ENCODE assay signal across 29 mouse cellular contexts in the genomic region with DNA sequence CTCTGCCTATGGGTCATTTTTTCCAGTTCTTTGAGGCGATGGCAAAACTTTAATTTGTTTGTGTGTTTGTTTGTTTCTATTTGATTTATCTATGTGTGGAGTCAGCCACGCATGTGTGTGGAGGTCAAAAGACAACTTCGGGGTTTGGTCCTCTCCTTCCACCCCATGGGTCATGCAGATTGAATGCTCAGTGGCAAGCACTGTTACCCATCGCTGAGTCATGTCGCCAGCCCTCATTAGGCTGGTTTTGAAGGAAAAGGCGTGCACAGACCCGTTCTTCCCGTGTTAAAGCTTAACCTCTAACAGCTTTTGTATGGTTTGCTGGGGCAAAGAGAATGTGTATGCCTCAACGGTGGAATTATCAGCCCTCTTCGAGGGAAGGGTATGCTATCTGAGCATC.
DNase-seq lines count a peak whose midpoint lies in the region; ATAC-seq and TF ChIP-seq lines count a peak whose summit lies in the region.
"Had no signal": no experiment of that assay in that cellular context is flagged by ENCODE, and none has a peak within 500 bp of the region (broad histone marks: within the 10 kb centered on the region; RNA-seq: fewer than 3 reads in every experiment).

No protein-coding gene starts in this region.

- H3K4me3 ChIP-seq in forebrain, embryonic 12.5 days (replicated peaks), result no peak overlapping the region
- no peak overlapping the region for H3K4me3 ChIP-seq in forebrain, postnatal 0 days (ENCODE audit: low read depth, low read length)
- no peak overlapping the region for H3K4me3 ChIP-seq in midbrain, embryonic 13.5 days (replicated peaks)
- no peak overlapping the region for H3K4me3 ChIP-seq in midbrain, embryonic 14.5 days (replicated peaks; ENCODE audit: low read depth, low read length)
- no peak overlapping the region for H3K4me3 ChIP-seq in forebrain, embryonic 16.5 days (replicated peaks; ENCODE audit: low read length)
- H3K4me3 ChIP-seq: embryonic facial prominence, embryonic 12.5 days; heart, embryonic 10.5 days; heart, embryonic 15.5 days; hindbrain, embryonic 15.5 days; kidney, embryonic 15.5 days; left cerebral cortex, adult 2 months; limb, embryonic 12.5 days; liver, embryonic 15.5 days; midbrain, embryonic 10.5 days; stomach, embryonic 15.5 days had no signal

- no peak for DNase-seq in forebrain, postnatal 0 days
- DNase-seq in midbrain, embryonic 14.5 days, result no peak
- no peak for DNase-seq in Patski (ENCODE audit: low read depth, low spot score)
- no peak for DNase-seq in gastrocnemius, postnatal 14 days
- DNase-seq: adrenal gland, postnatal 14 days; cerebellum, adult 11-12 months; cerebellum, adult 9-11 months; embryo, embryonic 11 days; gastrocnemius, postnatal 10 days; heart, postnatal 36 days; kidney, adult 18-20 months; kidney, postnatal 25 days; lung, embryonic 14.5 days; right cerebral cortex, postnatal 4 days; thymus, postnatal 25 days had no signal

- H3K36me3 ChIP-seq in forebrain, embryonic 12.5 days (replicated peaks), result no peaks in the 10 kb centered on the region
- H3K36me3 ChIP-seq in forebrain, postnatal 0 days (ENCODE audit: insufficient read depth), result no peaks in the 10 kb centered on the region
- no peaks in the 10 kb centered on the region for H3K36me3 ChIP-seq in midbrain, embryonic 13.5 days
- no peaks in the 10 kb centered on the region for H3K36me3 ChIP-seq in midbrain, embryonic 14.5 days (ENCODE audit: control insufficient read depth, insufficient read depth, low read length)
- no peaks in the 10 kb centered on the region for H3K36me3 ChIP-seq in forebrain, embryonic 16.5 days (ENCODE audit: control insufficient read depth, insufficient read depth)
- H3K36me3 ChIP-seq: embryonic facial prominence, embryonic 12.5 days; heart, embryonic 10.5 days; heart, embryonic 15.5 days; hindbrain, embryonic 15.5 days; limb, embryonic 12.5 days; liver, embryonic 15.5 days; stomach, embryonic 15.5 days had no signal

- ATAC-seq in forebrain, embryonic 12.5 days (ENCODE audit: low FRiP score), result peak; percentile 47; the same call in 1 of the 2 replicates
- ATAC-seq in forebrain, postnatal 0 days, result no peak
- ATAC-seq in midbrain, embryonic 13.5 days, result peak; percentile 21; the same call in 1 of the 2 replicates
- ATAC-seq in midbrain, embryonic 14.5 days (ENCODE audit: low FRiP score, low TSS enrichment), result no peak
- peak; percentile 60 for ATAC-seq in Patski
- ATAC-seq in forebrain, embryonic 16.5 days, result peak; percentile 33

- peaks cover 9% of the 10 kb centered on the region; the same call in 1 of the 2 replicates for H3K4me1 ChIP-seq in forebrain, embryonic 12.5 days
- H3K4me1 ChIP-seq in forebrain, postnatal 0 days (ENCODE audit: insufficient read depth), result no peaks in the 10 kb centered on the region
- peaks cover 15% of the 10 kb centered on the region; the same call in 1 of the 2 replicates for H3K4me1 ChIP-seq in midbrain, embryonic 13.5 days (replicated peaks)
- 0 out of 2 replicates have a peak, but pooled peaks cover 2% of the 10 kb centered on the region for H3K4me1 ChIP-seq in midbrain, embryonic 14.5 days (ENCODE audit: control insufficient read depth, insufficient read depth, low read length)
- H3K4me1 ChIP-seq in forebrain, embryonic 16.5 days (replicated peaks; ENCODE audit: control insufficient read depth, insufficient read depth, low read length), result peaks cover 8% of the 10 kb centered on the region
- H3K4me1 ChIP-seq: embryonic facial prominence, embryonic 12.5 days; heart, embryonic 10.5 days; heart, embryonic 15.5 days; hindbrain, embryonic 15.5 days; limb, embryonic 12.5 days; liver, embryonic 15.5 days had no signal

- H3K9ac ChIP-seq in forebrain, embryonic 12.5 days, result no peak overlapping the region
- H3K9ac ChIP-seq in forebrain, postnatal 0 days, result no peak overlapping the region
- no peak overlapping the region for H3K9ac ChIP-seq in midbrain, embryonic 13.5 days (replicated peaks)
- H3K9ac ChIP-seq in midbrain, embryonic 14.5 days (replicated peaks; ENCODE audit: low read length), result no peak overlapping the region
- H3K9ac ChIP-seq in forebrain, embryonic 16.5 days (replicated peaks; ENCODE audit: low read depth, low read length), result no peak overlapping the region
- H3K9ac ChIP-seq: embryonic facial prominence, embryonic 12.5 days; heart, embryonic 15.5 days; hindbrain, embryonic 15.5 days; kidney, embryonic 15.5 days; limb, embryonic 12.5 days; liver, embryonic 15.5 days; lung, embryonic 14.5 days; stomach, embryonic 15.5 days had no signal

- H3K4me2 ChIP-seq in forebrain, embryonic 12.5 days, result no peak overlapping the region
- H3K4me2 ChIP-seq in forebrain, postnatal 0 days (ENCODE audit: low read depth), result no peak overlapping the region
- H3K4me2 ChIP-seq in midbrain, embryonic 13.5 days (replicated peaks), result no peak overlapping the region
- no peak overlapping the region for H3K4me2 ChIP-seq in midbrain, embryonic 14.5 days (ENCODE audit: low read length)
- no peak overlapping the region for H3K4me2 ChIP-seq in forebrain, embryonic 16.5 days (ENCODE audit: low read length)
- H3K4me2 ChIP-seq: embryonic facial prominence, embryonic 12.5 days; heart, embryonic 15.5 days; hindbrain, embryonic 15.5 days; kidney, embryonic 15.5 days; limb, embryonic 12.5 days; liver, embryonic 15.5 days; lung, embryonic 14.5 days; stomach, embryonic 15.5 days had no signal

- no peaks in the 10 kb centered on the region for H3K9me3 ChIP-seq in forebrain, embryonic 12.5 days
- H3K9me3 ChIP-seq in forebrain, postnatal 0 days (ENCODE audit: low read length), result no peaks in the 10 kb centered on the region
- H3K9me3 ChIP-seq in midbrain, embryonic 13.5 days, result no peaks in the 10 kb centered on the region
- H3K9me3 ChIP-seq in midbrain, embryonic 14.5 days (ENCODE audit: control insufficient read depth, low read length), result no peaks in the 10 kb centered on the region
- H3K9me3 ChIP-seq in forebrain, embryonic 16.5 days (ENCODE audit: control insufficient read depth, low read length), result no peaks in the 10 kb centered on the region
- H3K9me3 ChIP-seq: embryonic facial prominence, embryonic 12.5 days; G1E; heart, embryonic 10.5 days; heart, embryonic 15.5 days; hindbrain, embryonic 15.5 days; kidney, embryonic 15.5 days; limb, embryonic 12.5 days; liver, embryonic 15.5 days; midbrain, embryonic 10.5 days; stomach, embryonic 15.5 days had no signal

- TF ChIP-seq CTCF in forebrain, postnatal 0 days (IDR thresholded peaks at IDR 0.05; ENCODE audit: low read depth), result no peak
- no peak for TF ChIP-seq CTCF in Patski (IDR thresholded peaks at IDR 0.05)

- no peak overlapping the region for H3K27ac ChIP-seq in forebrain, embryonic 12.5 days
- H3K27ac ChIP-seq in forebrain, postnatal 0 days (ENCODE audit: low read depth, low read length), result no peak overlapping the region
- no peak overlapping the region for H3K27ac ChIP-seq in midbrain, embryonic 13.5 days
- no peak overlapping the region for H3K27ac ChIP-seq in midbrain, embryonic 14.5 days (replicated peaks; ENCODE audit: low read depth, low read length)
- H3K27ac ChIP-seq in forebrain, embryonic 16.5 days (ENCODE audit: low read length), result no peak overlapping the region
- H3K27ac ChIP-seq: embryonic facial prominence, embryonic 12.5 days; heart, embryonic 10.5 days; heart, embryonic 15.5 days; hindbrain, embryonic 15.5 days; kidney, embryonic 15.5 days; left cerebral cortex, adult 2 months; limb, embryonic 12.5 days; liver, embryonic 15.5 days; stomach, embryonic 15.5 days had no signal

- POLR2A ChIA-PET in Patski (lab: Charles Lee), result no interaction called here

- H3K27me3 ChIP-seq in forebrain, embryonic 12.5 days, result no peaks in the 10 kb centered on the region
- H3K27me3 ChIP-seq in forebrain, postnatal 0 days (ENCODE audit: insufficient read depth, low read length), result no peaks in the 10 kb centered on the region
- H3K27me3 ChIP-seq in midbrain, embryonic 13.5 days, result no peaks in the 10 kb centered on the region
- H3K27me3 ChIP-seq in midbrain, embryonic 14.5 days (ENCODE audit: control insufficient read depth, insufficient read depth, low read length), result no peaks in the 10 kb centered on the region
- H3K27me3 ChIP-seq in Patski, result no peaks in the 10 kb centered on the region
- H3K27me3 ChIP-seq in forebrain, embryonic 16.5 days (replicated peaks; ENCODE audit: control insufficient read depth, insufficient read depth, low read length), result no peaks in the 10 kb centered on the region
- H3K27me3 ChIP-seq: embryonic facial prominence, embryonic 12.5 days; heart, embryonic 15.5 days; hindbrain, embryonic 15.5 days; kidney, embryonic 15.5 days; limb, embryonic 12.5 days; liver, embryonic 15.5 days; stomach, embryonic 15.5 days had no signal

- 61% methylated on average over 10 of the region's 10 CpGs for WGBS in forebrain, embryonic 12.5 days
- WGBS in forebrain, postnatal 0 days, result 48% methylated on average over 10 of the region's 10 CpGs
- 73% methylated on average over 10 of the region's 10 CpGs for WGBS in midbrain, embryonic 13.5 days
- 78% methylated on average over 10 of the region's 10 CpGs for WGBS in midbrain, embryonic 14.5 days
- 46% methylated on average over 10 of the region's 10 CpGs for WGBS in forebrain, embryonic 16.5 days

- intact Hi-C loops in gastrocnemius, postnatal 14 days (cut with DNase I; ENCODE audit: low total_unique reads), result no loop called here

- in situ Hi-C loops in Patski (cut with MboI; ENCODE audit: low pct_unique_long_range_greater_than_20kb), result no loop called here

- CTCF ChIA-PET in Patski (lab: Charles Lee), result no interaction called here

Comparison
In these comparisons a context has a peak if more than half of its experiments do, and no peak if none do; other contexts are left out.
1. ATAC-seq: peak in forebrain, embryonic 12.5 days (single experiment), midbrain, embryonic 13.5 days (single experiment), Patski (single experiment) and forebrain, embryonic 16.5 days (single experiment); none in forebrain, postnatal 0 days (single experiment) and midbrain, embryonic 14.5 days (single experiment).